ENCODE assay signal across 28 mouse cellular contexts in genomic region chr5:66610270-66610669, GRCm38 (mm10). TPM values are rescaled to one million over a fixed set of nuclear protein-coding genes. Genes with fewer than 3 reads are reported as not detected.
A peak's percentile ranks its signal among the peaks of the same experiment; 100 is the strongest.
DNase-seq lines count a peak whose midpoint lies in the region; ATAC-seq lines count a peak whose summit lies in the region.
"Had no signal": no experiment of that assay in that cellular context is flagged by ENCODE, and none has a peak within 500 bp of the region (broad histone marks: within the 10 kb centered on the region; RNA-seq: fewer than 3 reads in every experiment).

No protein-coding gene starts in this region.

- no peak overlapping the region for H3K4me2 ChIP-seq in forebrain, embryonic 11.5 days (ENCODE audit: low read depth, low read length, severe bottlenecking)
- no peak overlapping the region for H3K4me2 ChIP-seq in forebrain, embryonic 16.5 days (ENCODE audit: low read length)
- H3K4me2 ChIP-seq in kidney, embryonic 15.5 days: no peak overlapping the region
- H3K4me2 ChIP-seq: embryonic facial prominence, embryonic 15.5 days; forebrain, embryonic 13.5 days; liver, embryonic 15.5 days; lung, embryonic 15.5 days; midbrain, embryonic 11.5 days had no signal

- no peaks in the 10 kb centered on the region for H3K36me3 ChIP-seq in forebrain, embryonic 11.5 days (ENCODE audit: control insufficient read depth, insufficient read depth, low read length)
- H3K36me3 ChIP-seq in forebrain, embryonic 16.5 days (ENCODE audit: control insufficient read depth, insufficient read depth): no peaks in the 10 kb centered on the region
- no peaks in the 10 kb centered on the region for H3K36me3 ChIP-seq in heart, embryonic 10.5 days
- no peaks in the 10 kb centered on the region for H3K36me3 ChIP-seq in kidney, embryonic 15.5 days
- H3K36me3 ChIP-seq: embryonic facial prominence, embryonic 10.5 days; embryonic facial prominence, embryonic 15.5 days; liver, embryonic 15.5 days; lung, embryonic 15.5 days had no signal

- no peaks in the 10 kb centered on the region for H3K27me3 ChIP-seq in forebrain, embryonic 11.5 days (ENCODE audit: control insufficient read depth, insufficient read depth, low read length)
- no peaks in the 10 kb centered on the region for H3K27me3 ChIP-seq in forebrain, embryonic 16.5 days (replicated peaks; ENCODE audit: control insufficient read depth, insufficient read depth, low read length)
- H3K27me3 ChIP-seq in heart, embryonic 10.5 days (ENCODE audit: insufficient read depth, poor library complexity, severe bottlenecking): no peaks in the 10 kb centered on the region
- no peaks in the 10 kb centered on the region for H3K27me3 ChIP-seq in kidney, embryonic 15.5 days
- H3K27me3 ChIP-seq: CH12.LX; embryonic facial prominence, embryonic 15.5 days; forebrain, embryonic 13.5 days; lung, embryonic 15.5 days had no signal

- DNase-seq in forebrain, embryonic 11.5 days (ENCODE audit: low spot score): peak; percentile 39
- no peak for DNase-seq in heart, embryonic 10.5 days (ENCODE audit: low spot score)
- no peak for DNase-seq in heart, postnatal 10 days
- DNase-seq in kidney, postnatal 25 days: no peak
- peak; percentile 47 for DNase-seq in right cerebral cortex, adult 18-20 months
- no peak for DNase-seq in right cerebral cortex, postnatal 25 days
- DNase-seq: adrenal gland, adult 2 months; adrenal gland, postnatal 36 days; cerebellum, adult 8-10 months; cerebellum, postnatal 25 days; kidney, adult 18-20 months; kidney, postnatal 36 days; liver; lung, postnatal 36 days; thymus, adult 2 months; thymus, postnatal 36 days had no signal

- H3K9me3 ChIP-seq in forebrain, embryonic 11.5 days (ENCODE audit: control insufficient read depth, low read length): no peaks in the 10 kb centered on the region
- no peaks in the 10 kb centered on the region for H3K9me3 ChIP-seq in forebrain, embryonic 16.5 days (ENCODE audit: control insufficient read depth, low read length)
- H3K9me3 ChIP-seq in heart, embryonic 10.5 days: no peaks in the 10 kb centered on the region
- H3K9me3 ChIP-seq in kidney, embryonic 15.5 days (replicated peaks): no peaks in the 10 kb centered on the region
- H3K9me3 ChIP-seq: embryonic facial prominence, embryonic 10.5 days; embryonic facial prominence, embryonic 15.5 days; forebrain, embryonic 13.5 days; liver, embryonic 15.5 days; lung, embryonic 15.5 days had no signal

- intact Hi-C loops in heart, postnatal 10 days (cut with DNase I): no loop called here

- no peaks in the 10 kb centered on the region; the same call in none of the 2 replicates for H3K4me1 ChIP-seq in forebrain, embryonic 11.5 days (replicated peaks; ENCODE audit: control insufficient read depth, insufficient read depth, low read length)
- no peaks in the 10 kb centered on the region; the same call in 1 of the 2 replicates for H3K4me1 ChIP-seq in forebrain, embryonic 16.5 days (replicated peaks; ENCODE audit: control insufficient read depth, insufficient read depth, low read length)
- H3K4me1 ChIP-seq in heart, embryonic 10.5 days: peaks cover 75% of the 10 kb centered on the region
- peaks cover 82% of the 10 kb centered on the region for H3K4me1 ChIP-seq in kidney, embryonic 15.5 days

- H3K9ac ChIP-seq in forebrain, embryonic 11.5 days (ENCODE audit: low read length): no peak overlapping the region
- no peak overlapping the region for H3K9ac ChIP-seq in forebrain, embryonic 16.5 days (replicated peaks; ENCODE audit: low read depth, low read length)
- H3K9ac ChIP-seq in kidney, embryonic 15.5 days: no peak overlapping the region
- H3K9ac ChIP-seq: embryonic facial prominence, embryonic 15.5 days; forebrain, embryonic 13.5 days; liver, embryonic 15.5 days; lung, embryonic 15.5 days had no signal

- H3K4me3 ChIP-seq in forebrain, embryonic 11.5 days (ENCODE audit: low read depth, low read length): no peak overlapping the region
- no peak overlapping the region for H3K4me3 ChIP-seq in forebrain, embryonic 16.5 days (replicated peaks; ENCODE audit: low read length)
- no peak overlapping the region for H3K4me3 ChIP-seq in heart, embryonic 10.5 days
- no peak overlapping the region for H3K4me3 ChIP-seq in kidney, embryonic 15.5 days (replicated peaks)
- H3K4me3 ChIP-seq: embryonic facial prominence, embryonic 10.5 days; embryonic facial prominence, embryonic 15.5 days; forebrain, embryonic 13.5 days; layer of hippocampus, adult 2 months; liver, embryonic 15.5 days; lung, embryonic 15.5 days had no signal

- no peak for ATAC-seq in forebrain, embryonic 11.5 days (replicated peaks; ENCODE audit: low FRiP score)
- no peak for ATAC-seq in forebrain, embryonic 16.5 days
- ATAC-seq in kidney, embryonic 15.5 days (replicated peaks; ENCODE audit: low FRiP score): no peak
- ATAC-seq: activated CD4-positive, CD25-positive, alpha-beta regulatory T cell, adult 4 months; forebrain, embryonic 13.5 days; midbrain, embryonic 16.5 days had no signal

- H3K27ac ChIP-seq in forebrain, embryonic 11.5 days (ENCODE audit: low read depth, low read length): no peak overlapping the region
- H3K27ac ChIP-seq in forebrain, embryonic 16.5 days (ENCODE audit: low read length): no peak overlapping the region
- 0 out of 2 replicates have a peak overlapping the region, but pooled peaks have one; percentile 23 for H3K27ac ChIP-seq in heart, embryonic 10.5 days
- H3K27ac ChIP-seq in kidney, embryonic 15.5 days: 0 out of 2 replicates have a peak overlapping the region, but pooled peaks have one; percentile 30
- H3K27ac ChIP-seq: embryonic facial prominence, embryonic 10.5 days; embryonic facial prominence, embryonic 15.5 days; forebrain, embryonic 13.5 days; layer of hippocampus, adult 2 months; liver, embryonic 15.5 days had no signal

- WGBS in forebrain, embryonic 11.5 days: 90% methylated on average over 12 of the region's 12 CpGs
- WGBS in forebrain, embryonic 16.5 days: 83% methylated on average over 12 of the region's 12 CpGs
- 87% methylated on average over 12 of the region's 12 CpGs for WGBS in heart, embryonic 10.5 days
- 80% methylated on average over 12 of the region's 12 CpGs for WGBS in kidney, embryonic 15.5 days

RNA-seq across cellular contexts. Expression of gene Apbb2, which starts 8.3 kb away (rescaled TPM):
- polyA plus RNA-seq in forebrain, embryonic 11.5 days (2014; fragmentation: Nextera tagmentation; extraction: Ambion mirVana): 35.1 and 35.3 TPM in 2 replicates
- polyA plus RNA-seq in forebrain, embryonic 16.5 days (2015; fragmentation: Nextera tagmentation; extraction: Ambion mirVana): 92.2 and 99.1 TPM in 2 replicates
- polyA plus RNA-seq in heart, embryonic 10.5 days (2016; fragmentation: Nextera tagmentation; extraction: Ambion mirVana): 25.1 and 28.9 TPM in 2 replicates
- 10 to 100 TPM; 67.6 to 69.2 TPM for total RNA-seq in heart, postnatal 10 days (2021)
- polyA plus RNA-seq in kidney, embryonic 15.5 days (2015; fragmentation: Nextera tagmentation; extraction: Ambion mirVana): 57.5 and 65.4 TPM in 2 replicates

Comparison
In these comparisons a context has a peak if more than half of its experiments do, and no peak if none do; other contexts are left out.
1. DNase-seq: peak in forebrain, embryonic 11.5 days (single experiment) and right cerebral cortex, adult 18-20 months (single experiment); none in heart, embryonic 10.5 days (single experiment), heart, postnatal 10 days (0 of 2), kidney, postnatal 25 days (0 of 2) and right cerebral cortex, postnatal 25 days (single experiment).
2. H3K27ac ChIP-seq: peak in heart, embryonic 10.5 days (single experiment) and kidney, embryonic 15.5 days (single experiment); none in forebrain, embryonic 11.5 days (single experiment) and forebrain, embryonic 16.5 days (single experiment).